Mouse (Mus musculus): ENCODE data around the gene Piga.
A peak's percentile ranks its signal among the peaks of the same experiment; 100 is the strongest.

DNA sequence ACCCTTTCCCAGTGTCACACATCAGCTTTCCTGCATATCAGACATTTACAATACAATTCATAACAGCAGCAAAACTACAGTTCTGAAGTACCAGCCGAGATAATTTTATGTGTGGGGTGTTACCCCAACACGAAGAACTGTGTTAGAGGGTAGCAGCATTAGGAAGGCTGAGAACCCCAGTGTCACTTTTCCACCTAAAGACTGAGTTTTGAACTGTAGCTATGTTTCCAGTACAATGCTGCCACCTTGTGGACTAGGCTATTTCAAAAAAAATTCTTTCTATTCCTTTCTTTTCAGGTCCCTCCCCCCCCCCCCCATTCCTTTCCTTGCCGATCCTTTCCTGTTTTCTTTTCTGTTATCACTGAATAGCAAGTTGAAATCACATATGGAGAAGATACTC is 29.6 kb downstream of the Piga start:
- peak; percentile 33; the same call in 1 of the 2 replicates for TF ChIP-seq CTCF (IDR thresholded peaks at IDR 0.05; ENCODE audit: borderline replicate concordance, extremely low read depth, insufficient read depth, insufficient read length)
- TF ChIP-seq POLR2A (IDR thresholded peaks at IDR 0.05; ENCODE audit: borderline replicate concordance, extremely low read depth, insufficient read depth, insufficient read length, poor library complexity, severe bottlenecking), result no peak

Data from brain, embryonic 14.5 days (tissue).